In genomic region chr7:96220647-96221046, GRCm38 (mm10) we compare ENCODE assay signal across 29 mouse cellular contexts. TPM values are rescaled to one million over a fixed set of nuclear protein-coding genes. Genes with fewer than 3 reads are reported as not detected.
"Had no signal": no experiment of that assay in that cellular context is flagged by ENCODE, and none has a peak within 500 bp of the region (broad histone marks: within the 10 kb centered on the region; RNA-seq: fewer than 3 reads in every experiment).

No protein-coding gene starts in this region.

- H3K9me3 ChIP-seq: heart, embryonic 10.5 days; heart, embryonic 12.5 days; hindbrain, embryonic 10.5 days; hindbrain, embryonic 12.5 days; intestine, embryonic 15.5 days; limb, embryonic 10.5 days; limb, embryonic 12.5 days; liver, embryonic 13.5 days; liver, embryonic 15.5 days had no signal

- H3K9ac ChIP-seq: heart, embryonic 12.5 days; hindbrain, embryonic 12.5 days; hindbrain, embryonic 14.5 days; intestine, embryonic 15.5 days; limb, embryonic 12.5 days; liver, embryonic 13.5 days; liver, embryonic 15.5 days had no signal

- H3K4me3 ChIP-seq: gastrocnemius, adult 2 months; heart, embryonic 10.5 days; heart, embryonic 12.5 days; hindbrain, embryonic 10.5 days; hindbrain, embryonic 12.5 days; intestine, embryonic 15.5 days; layer of hippocampus, adult 2 months; left cerebral cortex, adult 2 months; limb, embryonic 10.5 days; limb, embryonic 12.5 days; liver, embryonic 13.5 days; liver, embryonic 15.5 days had no signal

- H3K4me2 ChIP-seq: heart, embryonic 12.5 days; hindbrain, embryonic 12.5 days; hindbrain, embryonic 14.5 days; intestine, embryonic 15.5 days; limb, embryonic 12.5 days; liver, embryonic 11.5 days; liver, embryonic 13.5 days; liver, embryonic 15.5 days had no signal

- H3K27me3 ChIP-seq: hindbrain, embryonic 12.5 days; intestine, embryonic 15.5 days; limb, embryonic 12.5 days had no signal

- H3K27ac ChIP-seq: gastrocnemius, adult 2 months; heart, embryonic 10.5 days; hindbrain, embryonic 10.5 days; hindbrain, embryonic 12.5 days; hindbrain, embryonic 14.5 days; intestine, embryonic 15.5 days; layer of hippocampus, adult 2 months; left cerebral cortex, adult 2 months; limb, embryonic 10.5 days; limb, embryonic 12.5 days; liver, embryonic 13.5 days; liver, embryonic 15.5 days had no signal

- H3K36me3 ChIP-seq: heart, embryonic 10.5 days; heart, embryonic 12.5 days; hindbrain, embryonic 10.5 days; hindbrain, embryonic 12.5 days; intestine, embryonic 15.5 days; limb, embryonic 10.5 days; limb, embryonic 12.5 days; liver, embryonic 13.5 days; liver, embryonic 15.5 days had no signal

- DNase-seq: gastrocnemius, adult 2 months; gastrocnemius, postnatal 10 days; gastrocnemius, postnatal 25 days; heart, adult 18-20 months; heart, postnatal 10 days; heart, postnatal 4 days; kidney, adult 18-20 months; kidney, adult 8-10 months; kidney, postnatal 10 days; kidney, postnatal 25 days; kidney, postnatal 4 days; liver; liver, embryonic 13.5 days had no signal

- H3K4me1 ChIP-seq: heart, embryonic 10.5 days; heart, embryonic 12.5 days; hindbrain, embryonic 10.5 days; hindbrain, embryonic 12.5 days; intestine, embryonic 15.5 days; limb, embryonic 10.5 days; liver, embryonic 13.5 days; liver, embryonic 15.5 days had no signal

- ATAC-seq: hindbrain, embryonic 16.5 days; inflammation-experienced regulatory T-cells, adult 6 months; intestine, embryonic 15.5 days; intestine, postnatal 0 days had no signal

RNA-seq across cellular contexts. Expression of gene Tenm4, which starts 49.6 kb away (rescaled TPM):
- total RNA-seq: granulocyte monocyte progenitor cell, adult 5-6 weeks had no signal
